Mouse (Mus musculus) G1E (cell line): ENCODE measurements around the gene Gm17622. TPM values are rescaled to one million over a fixed set of nuclear protein-coding genes. Genes with fewer than 3 reads are reported as not detected.

Experiments used
- ATAC-seq: 2 replicates; pipeline ENCODE4 v1.8.0; 2016; ENCODE audit warnings: mild to moderate bottlenecking; ENCODE audit not compliant: insufficient number of reproducible peaks, poor library complexity, low FRiP score, severe bottlenecking; ENCODE audit errors: extremely low read depth
- DNase-seq: peaks from one replicate; pipeline ENCODE4 v3.0.0; 2012; ENCODE audit warnings: low spot score
- H3K27me3 ChIP-seq: 2 replicates; pipeline ENCODE4 v1.6.1; 2012; ENCODE audit warnings: mild to moderate bottlenecking, low read length, inconsistent platforms; ENCODE audit not compliant: insufficient read depth
- H3K36me3 ChIP-seq: replicated peaks from 2 replicates; pipeline ENCODE3; 2012; ENCODE audit warnings: mild to moderate bottlenecking, inconsistent platforms
- H3K4me1 ChIP-seq: 2 replicates; pipeline ENCODE4 v1.6.1; 2012; ENCODE audit warnings: low read depth, low read length, inconsistent platforms, mixed read lengths; ENCODE audit not compliant: insufficient read depth
- H3K4me3 ChIP-seq: 2 replicates; pipeline ENCODE4 v1.5.1; 2012; ENCODE audit warnings: low read depth, mild to moderate bottlenecking, inconsistent platforms, low read length, moderate library complexity, mixed read lengths
- H3K9me3 ChIP-seq: replicated peaks from 2 replicates; pipeline ENCODE4 v1.6.1; 2012; ENCODE audit warnings: inconsistent platforms
- CTCF ChIP-seq: IDR thresholded peaks from 2 replicates; pipeline ENCODE4 v1.5.1; 2012; ENCODE audit warnings: low read depth, low read length, inconsistent platforms, mixed read lengths
- GATA1 ChIP-seq: IDR thresholded peaks from 2 replicates; pipeline ENCODE4 v1.6.1; 2012; ENCODE audit warnings: borderline replicate concordance, low read length, inconsistent platforms, mixed read lengths
- GATA2 ChIP-seq: IDR thresholded peaks from 2 replicates; pipeline ENCODE4 v1.6.1; 2012; ENCODE audit warnings: low read depth, low read length, inconsistent platforms, borderline replicate concordance
- POLR2AphosphoS5 ChIP-seq: IDR thresholded peaks from 2 replicates; pipeline ENCODE4 v1.6.1; 2012; ENCODE audit warnings: low read depth, low read length, inconsistent platforms; ENCODE audit not compliant: insufficient replicate concordance
- TAL1 ChIP-seq: conservative IDR thresholded peaks from 2 replicates; pipeline ENCODE4 v1.6.1; 2012; ENCODE audit warnings: low read depth, low read length, inconsistent platforms, mixed read lengths
- polyA plus RNA-seq: library from polyadenylated mRNA; stranded (reverse); fragments of >175 nt; gene quantifications from 2 replicates; pipeline ENCODE4 v1.2.3, GENCODE M21; 2012
- total RNA-seq, 2 experiments: library from RNA; stranded (forward) in 1 of 2; stranded (reverse) in 1 of 2; fragments of 200-1000 nt in 1 of 2; fragments of >200 nt in 1 of 2; fragmentation: Nextera tagmentation in 1 of 2; gene quantifications; 2 replicates each; pipeline ENCODE4 v1.2.3; 2014 to 2017

Gene Gm17622
- total and polyA plus RNA-seq, 3 experiments: not detected

- DNase-seq: no peak
- H3K4me3 ChIP-seq: no peak overlapping the region
- no peaks in the 10 kb centered on the region for H3K27me3 ChIP-seq
- TF ChIP-seq TAL1: no peak
- TF ChIP-seq CTCF: no peak
- ATAC-seq: no peak
- no peaks in the 10 kb centered on the region for H3K9me3 ChIP-seq
- H3K4me1 ChIP-seq: peaks cover 22% of the 10 kb centered on the region
- peaks cover 58% of the 10 kb centered on the region for H3K36me3 ChIP-seq
Measured at GRCm38 (mm10) chr13:96514154-96514942, 23.8 kb downstream of the Gm17622 start.

- Histone ChIP-seq H3K36me3 (peaks cover 45% of the 10 kb centered on the region), H3K9me3 (no peaks in the 10 kb centered on the region), H3K4me3 (no peak overlapping the region), H3K27me3 (no peaks in the 10 kb centered on the region), H3K4me1 (peaks cover 10% of the 10 kb centered on the region)
- no peak for DNase-seq
- no peak for ATAC-seq
- TF ChIP-seq GATA1: no peak
- TF ChIP-seq TAL1: no peak
- no peak for TF ChIP-seq GATA2
- no peak for TF ChIP-seq CTCF
- no peak for TF ChIP-seq POLR2AphosphoS5
Measured at GRCm38 (mm10) chr13:96516249-96516648, 25.7 kb downstream of the Gm17622 start.

- H3K4me1 ChIP-seq: no peaks in the 10 kb centered on the region
- H3K27me3 ChIP-seq: no peaks in the 10 kb centered on the region
- DNase-seq (no peak), ATAC-seq (no peak)
- no peak overlapping the region for H3K4me3 ChIP-seq
- TF ChIP-seq GATA2: no peak
- TF ChIP-seq CTCF: no peak
- no peak for TF ChIP-seq POLR2AphosphoS5
- no peak for TF ChIP-seq TAL1
- TF ChIP-seq GATA1: no peak
- H3K36me3 ChIP-seq: peaks cover 43% of the 10 kb centered on the region
- no peaks in the 10 kb centered on the region for H3K9me3 ChIP-seq
Measured at GRCm38 (mm10) chr13:96517335-96517734, 26.8 kb downstream of the Gm17622 start.

GRCm38 (mm10) chr13:96521294-96521693 is 30.8 kb downstream of the Gm17622 start:
- no peak for ATAC-seq
- H3K4me3 ChIP-seq: no peak overlapping the region
- H3K9me3 ChIP-seq: no peaks in the 10 kb centered on the region
- H3K27me3 ChIP-seq: no peaks in the 10 kb centered on the region
- DNase-seq: no peak
- H3K4me1 ChIP-seq: no peaks in the 10 kb centered on the region
- TF ChIP-seq TAL1 (no peak), CTCF (no peak), GATA2 (no peak), GATA1 (no peak)
- peaks cover 20% of the 10 kb centered on the region for H3K36me3 ChIP-seq

- no peak for TF ChIP-seq POLR2AphosphoS5
- no peak for TF ChIP-seq GATA2
- TF ChIP-seq GATA1: no peak
- ATAC-seq: no peak
- DNase-seq: no peak
- H3K9me3 ChIP-seq: no peaks in the 10 kb centered on the region
- H3K27me3 ChIP-seq: no peaks in the 10 kb centered on the region
- H3K4me3 ChIP-seq: no peak overlapping the region
- H3K4me1 ChIP-seq: no peaks in the 10 kb centered on the region; the same call in 1 of the 2 replicates
- peaks cover 29% of the 10 kb centered on the region for H3K36me3 ChIP-seq
Measured at GRCm38 (mm10) chr13:96527022-96527421, 36.5 kb downstream of the Gm17622 start.

GRCm38 (mm10) chr13:96527856-96528255 is 37.3 kb downstream of the Gm17622 start:
- TF ChIP-seq GATA2: no peak
- no peak for TF ChIP-seq POLR2AphosphoS5
- TF ChIP-seq GATA1: no peak
- no peak for TF ChIP-seq TAL1
- no peak for TF ChIP-seq CTCF
- ATAC-seq: no peak

GRCm38 (mm10) chr13:96528776-96529175 is 38.2 kb downstream of the Gm17622 start:
- DNase-seq: no peak
- no peak for ATAC-seq
- TF ChIP-seq TAL1 (no peak), GATA2 (no peak), POLR2AphosphoS5 (no peak), CTCF (no peak), GATA1 (no peak)
- Histone ChIP-seq H3K9me3 (no peaks in the 10 kb centered on the region), H3K27me3 (no peaks in the 10 kb centered on the region), H3K36me3 (peaks cover 33% of the 10 kb centered on the region), H3K4me1 (no peaks in the 10 kb centered on the region; the same call in 1 of the 2 replicates), H3K4me3 (no peak overlapping the region)

More at GRCm38 (mm10) chr13:96527856-96528255, 37.3 kb downstream of the Gm17622 start:
- H3K4me3 ChIP-seq: no peak overlapping the region
- no peaks in the 10 kb centered on the region for H3K27me3 ChIP-seq
- no peaks in the 10 kb centered on the region for H3K9me3 ChIP-seq
- H3K4me1 ChIP-seq: no peaks in the 10 kb centered on the region; the same call in 1 of the 2 replicates
- peaks cover 32% of the 10 kb centered on the region for H3K36me3 ChIP-seq
- DNase-seq: no peak
